Mouse (Mus musculus) megakaryocyte-erythroid progenitor cell, adult 5-6 weeks (primary cell): Measurements from ENCODE around the gene Gm10447. TPM values are rescaled to one million over a fixed set of nuclear protein-coding genes. Genes with fewer than 3 reads are reported as not detected.
A peak's percentile ranks its signal among the peaks of the same experiment; 100 is the strongest.

ENCODE experiments used
- ATAC-seq: replicated peaks from 2 replicates; pipeline ENCODE4 v1.8.0; 2016; ENCODE audit warnings: mild to moderate bottlenecking, inconsistent platforms; ENCODE audit not compliant: severe bottlenecking, poor library complexity, low FRiP score, low TSS enrichment
- total RNA-seq, 2 experiments: library from RNA; stranded (forward) in 1 of 2; stranded (reverse) in 1 of 2; fragments of 200-1000, 215-1000 nt in 1 of 2; fragments of >200 nt in 1 of 2; fragmentation: Nextera tagmentation in 1 of 2; gene quantifications; 2 replicates each; pipeline ENCODE4 v1.2.3; 2014 to 2017

Gene Gm10447
- total RNA-seq (2014; fragmentation: Nextera tagmentation) (not detected in 2 replicates), total RNA-seq (2017) (not detected in 2 replicates)

- ATAC-seq = peak; percentile 36; the same call in 1 of the 2 replicates
Observed at GRCm38 (mm10) chr11:53456474-53457371, at the start of gene Gm10447, which contains the start of gene Shroom1. Gene Gm10447 (minus strand): TSS chr11:53457110. Gene Shroom1 (plus strand): TSS chr11:53457205.

GRCm38 (mm10) chr11:53505026-53505663 lies 48.2 kb upstream of the Gm10447 start:
- no peak for ATAC-seq

- no peak for ATAC-seq
Observed at GRCm38 (mm10) chr11:53504376-53504775, 47.5 kb upstream of the Gm10447 start.

DNA sequence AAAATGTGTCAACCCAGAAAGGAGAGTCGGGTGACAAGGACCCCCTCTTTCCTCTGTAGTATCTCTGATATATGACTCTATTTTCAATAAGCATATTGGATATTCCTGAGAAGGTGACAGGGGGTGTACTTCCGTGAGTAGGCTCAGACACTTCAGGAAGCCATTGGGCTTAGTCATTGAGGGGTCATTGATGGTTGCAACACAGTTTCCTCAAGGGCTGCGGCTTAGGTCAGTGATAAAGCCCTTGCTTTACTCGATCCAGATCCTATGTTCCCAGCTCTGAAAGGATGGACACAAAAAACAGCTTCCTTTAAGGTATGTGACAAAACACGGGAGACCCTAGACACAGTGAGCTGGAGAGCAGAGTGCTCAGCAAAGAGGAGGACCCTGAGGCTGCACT lies 46.8 kb upstream of the Gm10447 start:
- ATAC-seq = no peak

- no peak for ATAC-seq
Observed at GRCm38 (mm10) chr11:53502039-53502765, 45.3 kb upstream of the Gm10447 start.

GRCm38 (mm10) chr11:53500569-53500968 lies 43.7 kb upstream of the Gm10447 start:
- ATAC-seq = peak; percentile 86

DNA sequence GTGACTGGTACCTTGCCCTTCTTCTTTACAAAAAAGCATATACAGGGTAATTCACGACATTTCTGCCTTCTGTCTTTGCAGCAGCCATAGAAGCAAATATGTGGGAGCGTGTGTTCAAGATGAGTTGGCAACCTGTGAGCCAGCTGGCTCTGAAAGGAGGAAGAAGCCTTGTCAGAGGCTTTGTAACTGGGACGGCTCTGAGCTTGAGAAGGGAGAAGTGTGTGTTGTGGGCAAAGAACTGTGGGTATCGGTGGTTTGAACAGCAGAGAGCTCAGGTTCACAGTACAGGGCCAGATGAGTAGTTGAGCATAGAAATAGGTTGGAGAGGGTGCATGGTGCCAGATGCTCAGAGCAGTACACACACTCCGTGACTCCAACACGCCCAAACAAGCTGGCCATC lies 40.0 kb upstream of the Gm10447 start:
- peak; percentile 49; the same call in 1 of the 2 replicates for ATAC-seq

GRCm38 (mm10) chr11:53495417-53495816 lies 38.5 kb upstream of the Gm10447 start:
- no peak for ATAC-seq

DNA sequence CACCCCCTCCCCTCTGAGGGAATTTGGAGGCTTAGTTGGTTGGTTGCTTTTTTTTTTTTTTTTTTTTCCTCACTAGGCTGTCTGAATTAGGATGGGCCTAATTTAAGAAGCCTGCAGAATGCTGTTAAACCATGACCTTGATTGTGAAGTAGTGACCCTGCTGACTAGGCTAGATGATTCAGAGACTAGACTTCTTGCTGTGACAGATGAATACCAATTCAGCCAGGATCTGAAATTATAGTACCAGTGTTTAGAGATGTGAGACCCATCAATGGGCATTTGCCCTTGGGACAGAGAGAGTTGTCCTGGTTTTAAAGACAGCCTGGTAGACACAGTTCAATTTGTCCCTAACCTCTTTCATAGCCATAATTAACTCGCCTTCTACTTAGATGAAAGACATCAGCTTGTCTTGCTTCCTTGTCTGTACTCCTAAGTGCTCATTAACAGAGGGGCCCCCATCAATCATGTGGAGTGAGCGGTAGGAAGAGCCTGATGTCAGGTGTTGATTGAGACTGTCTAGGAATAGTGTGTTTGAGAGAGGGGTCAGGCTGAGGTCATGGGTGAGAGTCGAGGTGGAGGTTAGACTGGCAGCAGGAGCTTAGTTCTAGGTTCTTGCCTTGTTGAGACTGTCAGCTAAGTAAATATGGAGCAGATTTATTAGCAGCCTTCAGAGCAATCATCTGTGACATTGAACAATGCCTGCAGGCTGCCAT lies 36.5 kb upstream of the Gm10447 start:
- ATAC-seq = no peak

DNA sequence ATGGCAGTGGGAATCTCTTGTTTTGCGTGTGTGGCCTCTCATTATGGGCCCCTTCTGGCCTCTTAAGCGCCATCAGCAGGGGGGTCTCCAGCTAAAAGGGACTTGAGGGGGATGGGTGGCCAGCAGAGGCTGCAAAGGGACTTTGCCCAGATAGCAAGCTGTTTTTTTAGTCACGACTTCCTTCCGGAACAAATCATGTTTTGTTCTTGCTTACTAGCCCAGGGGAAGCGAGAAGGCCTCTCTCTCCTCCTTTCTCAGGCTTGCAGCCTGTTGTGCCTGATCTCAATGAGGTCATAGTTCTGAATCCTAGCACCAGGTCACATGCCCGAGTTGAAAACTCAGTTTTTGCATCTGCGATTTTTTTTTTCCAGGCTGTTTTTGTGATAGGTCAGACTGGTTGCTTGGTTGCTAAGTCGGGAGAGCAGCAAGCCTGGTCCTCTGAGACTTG lies 35.1 kb upstream of the Gm10447 start:
- ATAC-seq = no peak

DNA sequence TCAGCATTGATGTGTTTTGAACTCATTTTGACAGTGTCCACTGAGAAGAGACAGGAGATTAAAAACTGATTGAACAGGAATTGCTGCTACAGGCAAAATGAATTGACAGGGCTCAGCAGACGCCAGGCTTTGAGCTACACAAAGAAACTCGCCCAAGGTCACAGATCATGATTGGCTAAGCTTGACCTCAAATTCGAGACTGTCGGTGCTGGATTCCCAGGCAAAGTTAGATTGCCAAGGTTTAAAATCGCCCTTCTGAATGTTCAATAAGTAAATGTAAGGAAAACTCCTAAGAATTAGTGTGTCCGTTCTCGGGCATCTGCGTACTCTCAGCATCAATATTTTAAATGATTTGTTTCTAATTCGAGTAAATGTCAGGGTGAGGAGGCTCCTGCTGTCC lies 32.5 kb upstream of the Gm10447 start:
- ATAC-seq = no peak

DNA sequence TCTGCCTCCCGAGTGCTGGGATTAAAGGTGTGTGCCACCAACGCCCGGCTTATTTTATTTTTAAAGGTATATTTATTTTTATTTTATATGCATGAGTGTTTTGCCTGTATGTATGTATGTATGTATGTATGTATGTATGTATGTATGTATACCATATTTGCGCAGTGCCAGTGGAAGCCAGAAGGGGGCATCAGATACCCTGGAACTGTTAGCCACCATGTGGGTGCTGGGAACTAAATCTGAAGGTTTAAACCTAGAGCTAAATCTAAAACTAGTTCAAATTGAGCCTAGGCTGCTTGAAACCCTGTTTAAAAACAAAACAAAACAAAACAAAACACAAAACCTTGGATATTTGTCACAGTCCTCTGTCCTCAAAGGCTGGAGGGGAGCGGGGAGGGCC lies 32.1 kb upstream of the Gm10447 start:
- ATAC-seq = no peak

DNA sequence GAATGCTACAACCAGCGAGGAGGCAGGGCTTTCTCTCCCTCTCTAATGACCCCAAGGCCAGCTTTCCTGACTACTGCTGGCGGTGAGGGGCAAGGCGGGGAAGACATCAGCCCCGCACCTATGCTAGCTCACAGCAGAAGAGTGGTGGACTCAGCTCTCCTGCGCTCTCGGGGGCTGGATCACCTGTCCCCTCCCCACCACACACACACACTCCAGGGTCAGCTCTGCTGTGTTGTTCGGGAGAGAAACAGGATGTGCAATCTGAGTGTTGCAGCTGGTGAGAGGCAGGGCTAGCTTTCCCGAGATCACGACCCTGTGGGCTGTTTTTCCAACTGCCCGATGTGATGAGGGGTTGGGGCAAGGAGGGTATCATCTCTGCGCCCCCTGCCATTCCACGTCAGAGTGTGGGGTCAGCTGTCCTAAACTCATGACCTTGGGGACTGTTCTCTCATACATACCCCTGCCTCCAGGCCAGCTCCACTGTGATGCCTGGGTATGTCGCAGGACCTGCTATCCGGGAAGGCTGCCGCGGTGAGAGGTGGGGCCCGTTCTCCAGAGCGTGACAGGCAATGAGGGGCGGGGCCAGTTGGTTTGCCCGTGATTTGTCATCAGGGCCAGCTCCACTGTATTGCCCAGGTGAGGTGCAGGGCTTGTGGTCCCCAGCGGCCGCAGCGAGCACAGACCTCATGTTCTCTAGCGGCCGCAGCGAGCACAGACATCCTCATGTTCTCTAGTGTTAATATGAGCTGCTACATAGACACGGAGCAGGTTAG lies 30.1 kb upstream of the Gm10447 start:
- peak; percentile 38 for ATAC-seq

- ATAC-seq = no peak
Observed at GRCm38 (mm10) chr11:53486351-53486750, 29.4 kb upstream of the Gm10447 start.

DNA sequence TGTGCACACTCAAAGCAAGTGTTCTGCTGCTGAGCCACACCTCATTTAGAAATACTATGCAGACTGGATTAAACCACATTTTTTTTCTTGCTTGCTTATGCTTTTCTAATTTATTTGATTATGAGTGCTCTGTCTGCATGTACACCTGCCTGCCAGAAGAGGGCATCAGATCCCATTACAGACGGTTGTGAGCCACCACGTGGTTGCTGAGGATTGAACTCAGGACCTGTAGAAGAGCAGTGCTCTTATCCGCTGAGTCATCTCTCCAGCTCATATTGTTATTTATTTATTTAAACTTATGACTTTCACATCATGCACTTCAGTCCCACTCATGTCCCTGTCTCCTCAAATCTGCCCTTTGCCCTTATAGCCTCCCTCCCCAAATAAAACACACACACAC lies 28.8 kb upstream of the Gm10447 start:
- no peak for ATAC-seq

DNA sequence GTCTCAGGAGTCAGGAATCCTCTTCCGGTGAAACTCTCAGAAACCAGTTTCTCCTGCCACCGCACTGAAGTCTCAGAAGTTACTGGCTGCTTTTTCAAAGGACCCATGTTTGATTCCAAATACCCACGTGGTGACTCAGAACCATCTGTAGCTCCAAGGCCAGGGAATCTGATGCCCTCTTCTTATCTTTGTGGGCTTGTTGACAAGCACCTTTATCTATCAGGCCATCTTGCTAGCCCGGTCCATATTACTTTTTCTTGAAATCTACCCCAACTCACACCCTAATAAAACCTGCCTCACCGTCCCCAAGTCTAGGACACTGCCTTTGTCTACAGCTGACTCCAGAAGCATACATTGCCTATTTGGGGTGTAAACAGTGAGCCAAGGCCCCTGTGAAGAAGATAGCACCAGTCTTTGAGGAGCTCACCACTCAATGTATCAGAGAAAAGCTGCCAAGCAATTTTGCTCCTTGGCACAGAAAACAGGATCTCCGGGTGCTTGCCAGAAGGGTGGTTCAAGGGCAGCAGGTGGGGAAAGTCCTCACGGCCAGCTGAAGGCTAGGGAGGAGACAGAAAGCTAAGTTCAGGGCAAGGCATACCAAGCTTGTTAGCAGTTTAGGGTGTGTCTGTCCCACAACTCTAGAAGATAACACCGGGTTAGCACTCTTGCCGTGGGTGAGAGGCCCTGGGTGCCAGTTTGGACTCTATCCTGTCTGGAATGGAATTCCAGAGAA lies 26.4 kb upstream of the Gm10447 start:
- ATAC-seq = peak; percentile 71

DNA sequence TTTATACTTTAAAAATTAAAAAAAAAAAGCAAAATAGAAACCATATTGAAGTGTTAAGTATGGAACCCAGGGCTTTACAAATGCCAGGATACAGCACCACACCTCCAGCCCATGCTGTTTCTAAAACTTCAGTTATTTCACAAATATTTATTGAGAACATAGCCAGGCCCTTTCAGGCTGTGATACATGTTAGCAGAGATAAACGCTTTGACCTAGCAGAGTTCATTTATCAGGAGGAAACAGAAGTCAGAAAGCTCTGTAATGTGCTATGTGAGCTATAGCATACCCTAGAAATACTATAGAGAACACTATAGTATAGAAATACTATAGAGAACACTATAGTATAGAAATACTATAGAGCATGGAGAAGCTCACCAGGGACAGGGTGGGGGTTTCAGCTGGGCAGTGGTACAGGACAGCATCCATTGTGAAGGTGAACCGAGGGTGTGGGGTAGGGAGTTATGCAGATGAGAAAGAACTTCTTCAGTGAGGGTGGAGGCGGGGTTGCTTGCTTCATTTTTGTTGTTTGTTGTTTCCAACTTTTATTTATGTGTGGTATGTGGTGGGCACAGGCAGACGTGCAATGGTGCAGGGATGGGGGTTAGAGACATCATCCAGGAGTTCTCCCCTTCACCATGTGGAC lies 24.3 kb upstream of the Gm10447 start:
- ATAC-seq = peak; percentile 75
